Mouse (Mus musculus) ovary, adult 18-20 months (tissue): Measurements from ENCODE around the gene Irf9.

ENCODE experiments used
- DNase-seq: peaks from one replicate; pipeline ENCODE4 v3.0.0; 2022; ENCODE audit warnings: low spot score, mixed read lengths

The Irf9 gene

GRCm38 (mm10) chr14:55603271-55603632 is at the start of gene Irf9:
TSS of gene Irf9 (plus strand) at chr14:55603571.
- no peak for DNase-seq

- DNase-seq, result no peak
These were observed 48.7 kb upstream of the Irf9 start for GRCm38 (mm10) chr14:55554635-55555034.

- DNase-seq, result no peak
These were observed 47.6 kb upstream of the Irf9 start for GRCm38 (mm10) chr14:55555788-55556187.

- DNase-seq, result peak; percentile 63
These were observed 46.4 kb upstream of the Irf9 start for GRCm38 (mm10) chr14:55557003-55557402.

GRCm38 (mm10) chr14:55557587-55557986 is 45.8 kb upstream of the Irf9 start:
- no peak for DNase-seq

GRCm38 (mm10) chr14:55558740-55559448 is 44.5 kb upstream of the Irf9 start:
- no peak for DNase-seq

- peak; percentile 84 for DNase-seq
These were observed 43.6 kb upstream of the Irf9 start, which contains the start of gene Dcaf11 for GRCm38 (mm10) chr14:55559799-55560201. TSS of gene Dcaf11 (plus strand) at chr14:55560006.

- DNase-seq, result peak; percentile 99
These were observed 42.9 kb upstream of the Irf9 start, which contains the start of gene A730061H03Rik for GRCm38 (mm10) chr14:55560202-55561073. TSS of gene A730061H03Rik (minus strand) at chr14:55560406.

GRCm38 (mm10) chr14:55561860-55562259 is 41.5 kb upstream of the Irf9 start:
- DNase-seq, result no peak

GRCm38 (mm10) chr14:55563249-55563648 is 40.1 kb upstream of the Irf9 start:
- DNase-seq, result no peak

- no peak for DNase-seq
These were observed 37.6 kb upstream of the Irf9 start for GRCm38 (mm10) chr14:55565748-55566147.

GRCm38 (mm10) chr14:55567496-55567895 is 35.9 kb upstream of the Irf9 start:
- DNase-seq, result no peak

- DNase-seq, result no peak
These were observed 32.8 kb upstream of the Irf9 start for GRCm38 (mm10) chr14:55570588-55570987.

GRCm38 (mm10) chr14:55571760-55572159 is 31.6 kb upstream of the Irf9 start:
- no peak for DNase-seq

- no peak for DNase-seq
These were observed 28.1 kb upstream of the Irf9 start, which contains the start of gene Fitm1 for GRCm38 (mm10) chr14:55575302-55575701. TSS of gene Fitm1 (plus strand) at chr14:55575617.

- no peak for DNase-seq
These were observed 27.7 kb upstream of the Irf9 start for GRCm38 (mm10) chr14:55575711-55576110.

- no peak for DNase-seq
These were observed 27.0 kb upstream of the Irf9 start for GRCm38 (mm10) chr14:55576376-55576775.

GRCm38 (mm10) chr14:55577871-55578667 is 25.3 kb upstream of the Irf9 start, which contains the start of gene Psme1:
TSS of gene Psme1 (plus strand) at chr14:55578123.
- peak; percentile 81 for DNase-seq

- peak; percentile 43 for DNase-seq
These were observed 24.6 kb upstream of the Irf9 start for GRCm38 (mm10) chr14:55578668-55579269.

GRCm38 (mm10) chr14:55579511-55580496 is 23.6 kb upstream of the Irf9 start:
- DNase-seq, result no peak
